In genomic region chr11:47442266-47442665, GRCm38 (mm10) we compare ENCODE assay signal across 30 mouse cellular contexts.
DNase-seq lines count a peak whose midpoint lies in the region; ATAC-seq lines count a peak whose summit lies in the region.
"Had no signal": no experiment of that assay in that cellular context is flagged by ENCODE, and none has a peak within 500 bp of the region (broad histone marks: within the 10 kb centered on the region; RNA-seq: fewer than 3 reads in every experiment).

No protein-coding gene starts in this region.

- H3K27ac ChIP-seq in heart, embryonic 16.5 days (ENCODE audit: low read length) = no peak overlapping the region; the same call in 1 of the 2 replicates
- H3K27ac ChIP-seq: embryonic facial prominence, embryonic 10.5 days; embryonic facial prominence, embryonic 13.5 days; forebrain, embryonic 12.5 days; forebrain, embryonic 15.5 days; hindbrain, embryonic 10.5 days; hindbrain, embryonic 13.5 days; intestine, embryonic 15.5 days had no signal

- H3K36me3 ChIP-seq in heart, embryonic 16.5 days (ENCODE audit: control insufficient read depth, insufficient read depth) = no peaks in the 10 kb centered on the region
- H3K36me3 ChIP-seq: embryonic facial prominence, embryonic 10.5 days; embryonic facial prominence, embryonic 13.5 days; forebrain, embryonic 12.5 days; forebrain, embryonic 15.5 days; G1E; hindbrain, embryonic 10.5 days; hindbrain, embryonic 13.5 days; intestine, embryonic 15.5 days had no signal

- peaks cover 5% of the 10 kb centered on the region; the same call in 1 of the 2 replicates for H3K4me1 ChIP-seq in heart, embryonic 16.5 days (ENCODE audit: control insufficient read depth, insufficient read depth, low read length)
- H3K4me1 ChIP-seq: embryonic facial prominence, embryonic 10.5 days; embryonic facial prominence, embryonic 13.5 days; forebrain, embryonic 12.5 days; forebrain, embryonic 15.5 days; hindbrain, embryonic 10.5 days; hindbrain, embryonic 13.5 days; intestine, embryonic 15.5 days had no signal

- WGBS in heart, embryonic 16.5 days = 26% methylated on average over 2 of the region's 2 CpGs

- no peaks in the 10 kb centered on the region for H3K27me3 ChIP-seq in heart, embryonic 16.5 days (ENCODE audit: control insufficient read depth, insufficient read depth, low read length)
- H3K27me3 ChIP-seq: CH12.LX; embryonic facial prominence, embryonic 13.5 days; forebrain, embryonic 12.5 days; forebrain, embryonic 15.5 days; hindbrain, embryonic 13.5 days; intestine, embryonic 15.5 days; Patski had no signal

- H3K4me2 ChIP-seq in heart, embryonic 16.5 days (ENCODE audit: low read depth, low read length) = 0 out of 2 replicates have a peak overlapping the region, but pooled peaks have one; percentile 5
- H3K4me2 ChIP-seq: embryonic facial prominence, embryonic 13.5 days; forebrain, embryonic 12.5 days; forebrain, embryonic 15.5 days; hindbrain, embryonic 13.5 days; intestine, embryonic 15.5 days had no signal

- ATAC-seq in heart, embryonic 16.5 days (replicated peaks; ENCODE audit: extremely low read depth, insufficient read depth, low FRiP score) = 0 out of 2 replicates have a peak, but pooled peaks have one; percentile 28
- ATAC-seq: forebrain, embryonic 15.5 days; hindbrain, embryonic 16.5 days; intestine, embryonic 15.5 days; Patski had no signal

- peak; percentile 2 to 9 for DNase-seq in cerebellum, postnatal 14 days
- DNase-seq in cerebellum, postnatal 4 days (ENCODE audit: low spot score in 2 of 2) = no peak
- no peak for DNase-seq in heart, adult 11 months
- peak; percentile 5 for DNase-seq in heart, postnatal 4 days
- no peak for DNase-seq in heart, adult 9 months (ENCODE audit: low spot score in 2 of 2)
- DNase-seq in thymus, postnatal 4 days = peak; percentile 12
- DNase-seq in thymus, adult 18-20 months = no peak
- DNase-seq: adrenal gland, postnatal 10 days; adrenal gland, postnatal 36 days; B cell, adult 2 months; cerebellum, adult 11 months; cerebellum, adult 8-10 months; cerebellum, postnatal 25 days; embryo, embryonic 11 days; gastrocnemius, postnatal 25 days; kidney, adult 11 months; kidney, adult 8-10 months had no signal

- no peaks in the 10 kb centered on the region for H3K9me3 ChIP-seq in heart, embryonic 16.5 days (replicated peaks; ENCODE audit: control insufficient read depth, low read length)
- H3K9me3 ChIP-seq: embryonic facial prominence, embryonic 10.5 days; embryonic facial prominence, embryonic 13.5 days; forebrain, embryonic 12.5 days; forebrain, embryonic 15.5 days; G1E; hindbrain, embryonic 10.5 days; hindbrain, embryonic 13.5 days; intestine, embryonic 15.5 days had no signal

- H3K9ac ChIP-seq in heart, embryonic 16.5 days (ENCODE audit: low read length) = no peak overlapping the region
- H3K9ac ChIP-seq: embryonic facial prominence, embryonic 13.5 days; forebrain, embryonic 12.5 days; forebrain, embryonic 15.5 days; hindbrain, embryonic 13.5 days; intestine, embryonic 15.5 days had no signal

- H3K4me3 ChIP-seq in heart, embryonic 16.5 days (ENCODE audit: low read length) = no peak overlapping the region
- H3K4me3 ChIP-seq: embryonic facial prominence, embryonic 10.5 days; embryonic facial prominence, embryonic 13.5 days; erythroblast, embryonic 14.5 days; forebrain, embryonic 12.5 days; forebrain, embryonic 15.5 days; hindbrain, embryonic 10.5 days; hindbrain, embryonic 13.5 days; intestine, embryonic 15.5 days had no signal

Comparison
In these comparisons a context has a peak if more than half of its experiments do, and no peak if none do; other contexts are left out.
1. DNase-seq: peak in cerebellum, postnatal 14 days (2 of 2), heart, postnatal 4 days (single experiment) and thymus, postnatal 4 days (single experiment); none in cerebellum, postnatal 4 days (0 of 2), heart, adult 11 months (single experiment), heart, adult 9 months (0 of 2) and thymus, adult 18-20 months (0 of 2).